Mouse (Mus musculus) left cerebral cortex, postnatal 25 days (tissue): Measurements from ENCODE around the gene Man1c1. TPM values are rescaled to one million over a fixed set of nuclear protein-coding genes. Genes with fewer than 3 reads are reported as not detected.
A peak's percentile ranks its signal among the peaks of the same experiment; 100 is the strongest.

Experiments used
- DNase-seq, 2 experiments: peaks; one replicate each; pipeline ENCODE4 v3.0.0; 2022; ENCODE audit warnings: low spot score in 2 of 2, mixed read lengths in 1 of 2
- intact Hi-C: fragments of 180-260 bp; cut with DNase I; formaldehyde crosslinking; loops from one replicate; pipeline ENCODE4 v1.15.1; 2025
- total RNA-seq, 2 experiments: library from RNA; stranded (reverse); gene quantifications; 2 replicates each; pipeline ENCODE4 v1.2.3; 2021

Man1c1 gene
- total RNA-seq, 2 experiments from 2014 or later, result 42.3 to 42.7 TPM

GRCm38 (mm10) chr4:134682423-134682822, 21.7 kb downstream of the Man1c1 start:
- DNase-seq, result no peak
- intact Hi-C loops, result loop anchor here (5.0 kb wide), 1 partner anchor 40 kb away; no protein-coding TSS in a partner anchor

GRCm38 (mm10) chr4:134681819-134682218, 22.3 kb downstream of the Man1c1 start:
- intact Hi-C loops, result loop anchor here (5.0 kb wide), 1 partner anchor 40 kb away; no protein-coding TSS in a partner anchor
- DNase-seq, result no peak

- DNase-seq, result peak; percentile 61 to 83
- intact Hi-C loops, result no loop called here
Measured at GRCm38 (mm10) chr4:134677556-134678508, 26.3 kb downstream of the Man1c1 start.

GRCm38 (mm10) chr4:134675800-134676199, 28.3 kb downstream of the Man1c1 start:
- intact Hi-C loops, result no loop called here
- no peak for DNase-seq

- intact Hi-C loops, result no loop called here
- no peak for DNase-seq
Measured at GRCm38 (mm10) chr4:134674970-134675369, 29.1 kb downstream of the Man1c1 start.

GRCm38 (mm10) chr4:134673882-134674463, 30.1 kb downstream of the Man1c1 start:
- intact Hi-C loops, result no loop called here
- DNase-seq, result no peak

GRCm38 (mm10) chr4:134673151-134673550, 30.9 kb downstream of the Man1c1 start:
- DNase-seq, result no peak
- intact Hi-C loops, result no loop called here

- DNase-seq, result no peak
- intact Hi-C loops, result no loop called here
Measured at GRCm38 (mm10) chr4:134672326-134672725, 31.8 kb downstream of the Man1c1 start.

- DNase-seq, result no peak
- intact Hi-C loops, result no loop called here
Measured at GRCm38 (mm10) chr4:134671660-134672173, 32.4 kb downstream of the Man1c1 start.

- no peak for DNase-seq
- intact Hi-C loops, result no loop called here
Measured at GRCm38 (mm10) chr4:134669742-134670354, 34.2 kb downstream of the Man1c1 start.

GRCm38 (mm10) chr4:134668355-134669028, 35.6 kb downstream of the Man1c1 start:
- intact Hi-C loops, result no loop called here
- no peak for DNase-seq

GRCm38 (mm10) chr4:134666391-134666790, 37.7 kb downstream of the Man1c1 start:
- DNase-seq, result no peak
- intact Hi-C loops, result no loop called here

GRCm38 (mm10) chr4:134663052-134663451, 41.0 kb downstream of the Man1c1 start:
- no peak for DNase-seq
- intact Hi-C loops, result no loop called here

- DNase-seq, result peak in 1 of 2 experiments; percentile 73
- intact Hi-C loops, result no loop called here
Measured at GRCm38 (mm10) chr4:134660630-134661183, 43.4 kb downstream of the Man1c1 start.

- no peak for DNase-seq
- intact Hi-C loops, result no loop called here
Measured at GRCm38 (mm10) chr4:134659354-134660301, 44.5 kb downstream of the Man1c1 start.

- intact Hi-C loops, result no loop called here
- DNase-seq, result no peak
Measured at GRCm38 (mm10) chr4:134657473-134657872, 46.6 kb downstream of the Man1c1 start.

GRCm38 (mm10) chr4:134654391-134654790, 49.7 kb downstream of the Man1c1 start:
- intact Hi-C loops, result no loop called here
- DNase-seq, result no peak

- intact Hi-C loops, result no loop called here
- DNase-seq, result peak in 1 of 2 experiments; percentile 45
Measured at GRCm38 (mm10) chr4:134652720-134653119, 51.4 kb downstream of the Man1c1 start.
